8 mouse cellular contexts compared by ENCODE assay signal in the genomic region with DNA sequence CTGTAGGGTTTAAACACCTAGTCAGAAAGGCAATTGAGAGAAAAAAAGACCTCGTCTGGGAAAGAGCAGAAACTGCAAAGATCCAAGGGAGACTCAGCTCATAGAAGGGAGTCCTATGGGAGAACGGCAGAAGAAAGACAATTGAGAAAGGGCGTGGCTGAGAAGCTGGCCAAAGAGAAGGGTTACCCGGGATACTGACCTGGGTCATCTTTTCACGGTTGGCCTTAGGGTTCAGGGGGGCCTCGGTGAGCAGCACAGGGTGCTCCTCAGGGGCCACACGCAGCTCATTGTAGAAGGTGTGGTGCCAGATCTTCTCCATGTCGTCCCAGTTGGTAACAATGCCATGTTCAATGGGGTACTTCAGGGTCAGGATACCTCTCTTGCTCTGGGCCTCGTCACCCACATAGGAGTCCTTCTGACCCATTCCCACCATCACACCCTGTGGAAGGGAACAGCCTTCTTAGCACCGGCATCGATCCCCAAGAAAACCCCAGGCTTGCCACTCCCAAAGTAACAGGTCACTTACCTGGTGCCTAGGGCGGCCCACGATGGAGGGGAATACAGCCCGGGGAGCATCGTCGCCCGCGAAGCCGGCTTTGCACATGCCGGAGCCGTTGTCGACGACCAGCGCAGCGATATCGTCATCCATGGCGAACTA. TPM values are rescaled to one million over a fixed set of nuclear protein-coding genes. Genes with fewer than 3 reads are reported as not detected.
DNase-seq lines count a peak whose midpoint lies in the region; ATAC-seq and TF ChIP-seq lines count a peak whose summit lies in the region.

No protein-coding gene starts in this region.

- no peak for DNase-seq in heart, postnatal 14 days
- no peak for DNase-seq in ES-E14 (ENCODE audit: low read depth, low spot score)
- no peak for DNase-seq in cerebellum, adult 9-10 months
- DNase-seq in layer of hippocampus, adult 9-11 months = no peak
- DNase-seq in gastrocnemius, postnatal 14 days = no peak

- no peak for ATAC-seq in heart, embryonic 11.5 days (replicated peaks; ENCODE audit: insufficient number of reproducible peaks, low FRiP score, low TSS enrichment)
- no peak for ATAC-seq in heart, embryonic 13.5 days (ENCODE audit: extremely low read depth, insufficient number of reproducible peaks, low FRiP score, low TSS enrichment)
- no peak for ATAC-seq in liver, embryonic 15.5 days (ENCODE audit: insufficient read depth)

- peak overlapping the region; percentile 99 for H3K4me3 ChIP-seq in heart, embryonic 11.5 days (ENCODE audit: low read depth, low read length)
- H3K4me3 ChIP-seq in ES-E14 (ENCODE audit: insufficient read depth in 1 of 2, low read depth in 1 of 2, low read length in 2 of 2, poor library complexity in 1 of 2, severe bottlenecking in 1 of 2) = peak overlapping the region; percentile 96 to 98
- peak overlapping the region; percentile 98 for H3K4me3 ChIP-seq in heart, embryonic 13.5 days
- peak overlapping the region; percentile 79 for H3K4me3 ChIP-seq in liver, embryonic 15.5 days (replicated peaks)

- no peaks in the 10 kb centered on the region for H3K9me3 ChIP-seq in heart, embryonic 11.5 days (replicated peaks; ENCODE audit: control insufficient read depth, low read length)
- H3K9me3 ChIP-seq in ES-E14 (ENCODE audit: control insufficient read depth, insufficient read depth, low read depth, low read length) = no peaks in the 10 kb centered on the region
- no peaks in the 10 kb centered on the region for H3K9me3 ChIP-seq in heart, embryonic 13.5 days
- H3K9me3 ChIP-seq in liver, embryonic 15.5 days (replicated peaks) = no peaks in the 10 kb centered on the region

- peak overlapping the region; percentile 85 for H3K4me2 ChIP-seq in heart, embryonic 11.5 days
- H3K4me2 ChIP-seq in heart, embryonic 13.5 days = peak overlapping the region; percentile 90
- H3K4me2 ChIP-seq in liver, embryonic 15.5 days = peak overlapping the region; percentile 80

- 3% methylated on average over 27 of the region's 27 CpGs for WGBS in heart, embryonic 11.5 days (ENCODE audit: insufficient replicate concordance)
- 3% methylated on average over 27 of the region's 27 CpGs for WGBS in heart, embryonic 13.5 days
- 5% methylated on average over 27 of the region's 27 CpGs for WGBS in liver, embryonic 15.5 days (ENCODE audit: insufficient replicate concordance)

- in situ Hi-C loops in ES-E14 (cut with MboI; ENCODE audit: low sequenced_read_pairs in 2 of 2, unreplicated experiment in 2 of 2) = no loop called here

- H3K9ac ChIP-seq in heart, embryonic 11.5 days (ENCODE audit: low read depth, low read length) = peak overlapping the region; percentile 99
- H3K9ac ChIP-seq in ES-E14 (ENCODE audit: insufficient read depth, low read depth, low read length, poor library complexity, severe bottlenecking) = peak overlapping the region; percentile 100
- peak overlapping the region; percentile 100 for H3K9ac ChIP-seq in heart, embryonic 13.5 days
- H3K9ac ChIP-seq in liver, embryonic 15.5 days = peak overlapping the region; percentile 96

- H3K27ac ChIP-seq in heart, embryonic 11.5 days (ENCODE audit: low read depth, low read length) = peak overlapping the region; percentile 100
- peak overlapping the region; percentile 91 for H3K27ac ChIP-seq in ES-E14 (ENCODE audit: insufficient read depth, low read depth, low read length, poor library complexity, severe bottlenecking)
- H3K27ac ChIP-seq in heart, embryonic 13.5 days (replicated peaks) = peak overlapping the region; percentile 100
- peak overlapping the region; percentile 98 for H3K27ac ChIP-seq in liver, embryonic 15.5 days (replicated peaks)

- H3K27me3 ChIP-seq in heart, embryonic 11.5 days (ENCODE audit: control insufficient read depth, insufficient read depth, low read length) = no peaks in the 10 kb centered on the region
- no peaks in the 10 kb centered on the region for H3K27me3 ChIP-seq in heart, embryonic 13.5 days (replicated peaks)
- no peaks in the 10 kb centered on the region for H3K27me3 ChIP-seq in liver, embryonic 15.5 days

- H3K36me3 ChIP-seq in heart, embryonic 11.5 days (ENCODE audit: control insufficient read depth, insufficient read depth, low read length) = peaks cover 30% of the 10 kb centered on the region
- peaks cover 44% of the 10 kb centered on the region for H3K36me3 ChIP-seq in ES-E14 (ENCODE audit: control insufficient read depth, insufficient read depth, low read length, poor library complexity, severe bottlenecking)
- peaks cover 54% of the 10 kb centered on the region for H3K36me3 ChIP-seq in heart, embryonic 13.5 days
- H3K36me3 ChIP-seq in liver, embryonic 15.5 days (replicated peaks) = peaks cover 54% of the 10 kb centered on the region

- H3K4me1 ChIP-seq in heart, embryonic 11.5 days (ENCODE audit: control insufficient read depth, insufficient read depth, low read length) = peaks cover 42% of the 10 kb centered on the region
- peaks cover 0 to 44% of the 10 kb centered on the region in 2 experiments; a peak in 3 of 4 replicates for H3K4me1 ChIP-seq in ES-E14 (ENCODE audit: control insufficient read depth in 2 of 2, insufficient read depth in 2 of 2, low read length in 2 of 2, poor library complexity in 1 of 2)
- H3K4me1 ChIP-seq in heart, embryonic 13.5 days = peaks cover 58% of the 10 kb centered on the region
- H3K4me1 ChIP-seq in liver, embryonic 15.5 days (replicated peaks) = peaks cover 63% of the 10 kb centered on the region

- intact Hi-C loops in heart, postnatal 14 days (cut with DNase I) = loop anchor here (2.0 kb wide), 3 partner anchors 24 to 88 kb away; partner anchors contain the start of gene Tnrc18
- intact Hi-C loops in gastrocnemius, postnatal 14 days (cut with DNase I; ENCODE audit: low total_unique reads) = no loop called here

TF ChIP-seq in ES-E14, 5 proteins besides CTCF, POLR2A, EP300 and RAD21:
- TF ChIP-seq MAFK (IDR thresholded peaks at IDR 0.05; ENCODE audit: insufficient read depth, low read depth, low read length) (no peak), CHD2 (IDR thresholded peaks at IDR 0.05; ENCODE audit: low read depth, low read length) (no peak), ZNF384 (IDR thresholded peaks at IDR 0.05; ENCODE audit: low read depth, low read length) (no peak), HCFC1 (IDR thresholded peaks at IDR 0.05; ENCODE audit: borderline replicate concordance, insufficient read depth, low read length) (no peak), ZC3H11A (IDR thresholded peaks at IDR 0.05; ENCODE audit: borderline replicate concordance, low read depth, low read length) (no peak)

RNA-seq across cellular contexts. Expression of gene Actb, which starts 1.4 kb away (rescaled TPM):
- 7,480 and 8,290 TPM in 2 replicates for polyA plus RNA-seq in heart, embryonic 11.5 days (2014; fragmentation: Nextera tagmentation; extraction: Ambion mirVana)
- total RNA-seq in heart, postnatal 14 days (2021) = 1,000 to 10,000 TPM; 1,025 to 1,358 TPM
- total RNA-seq in ES-E14 (2012; rRNA removed) = 3,755 and 4,692 TPM in 2 replicates
- 6,383 and 6,386 TPM in 2 replicates for polyA plus RNA-seq in heart, embryonic 13.5 days (2015; fragmentation: Nextera tagmentation; extraction: Ambion mirVana)
- 5,733 and 6,728 TPM in 2 replicates for polyA plus RNA-seq in liver, embryonic 15.5 days (2015; fragmentation: Nextera tagmentation; extraction: Ambion mirVana)
- 1,000 to 10,000 TPM in 1 of 2 experiments, 100 to 1,000 TPM in 1; 856 to 1,248 TPM for total RNA-seq in gastrocnemius, postnatal 14 days (2021)

RNA-seq across cellular contexts. Expression of gene Fbxl18, which starts 9.9 kb away (rescaled TPM):
- 7.0 and 8.0 TPM in 2 replicates for polyA plus RNA-seq in heart, embryonic 11.5 days (2014; fragmentation: Nextera tagmentation; extraction: Ambion mirVana)
- total RNA-seq in heart, postnatal 14 days (2021) = 1 to 10 TPM; 7.1 to 7.7 TPM
- 20.1 and 27.1 TPM in 2 replicates for total RNA-seq in ES-E14 (2012; rRNA removed)
- 8.7 and 9.5 TPM in 2 replicates for polyA plus RNA-seq in heart, embryonic 13.5 days (2015; fragmentation: Nextera tagmentation; extraction: Ambion mirVana)
- polyA plus RNA-seq in liver, embryonic 15.5 days (2015; fragmentation: Nextera tagmentation; extraction: Ambion mirVana) = 3.3 and 4.2 TPM in 2 replicates
- 1 to 10 TPM; 5.8 to 7.1 TPM for total RNA-seq in gastrocnemius, postnatal 14 days (2021)

RNA-seq across cellular contexts. Expression of gene Fscn1, which starts 55.0 kb away (rescaled TPM):
- 180 and 186 TPM in 2 replicates for polyA plus RNA-seq in heart, embryonic 11.5 days (2014; fragmentation: Nextera tagmentation; extraction: Ambion mirVana)
- total RNA-seq in heart, postnatal 14 days (2021) = 10 to 100 TPM; 47.3 to 68.9 TPM
- 161 and 310 TPM in 2 replicates for total RNA-seq in ES-E14 (2012; rRNA removed)
- polyA plus RNA-seq in heart, embryonic 13.5 days (2015; fragmentation: Nextera tagmentation; extraction: Ambion mirVana) = 135 and 155 TPM in 2 replicates
- 23.0 and 23.4 TPM in 2 replicates for polyA plus RNA-seq in liver, embryonic 15.5 days (2015; fragmentation: Nextera tagmentation; extraction: Ambion mirVana)
- total RNA-seq in gastrocnemius, postnatal 14 days (2021) = 10 to 100 TPM; 52.2 to 72.9 TPM
